Mouse (Mus musculus) gastrocnemius, adult 2 months (tissue): ENCODE data around the gene Lrr1. TPM values are rescaled to one million over a fixed set of nuclear protein-coding genes. Genes with fewer than 3 reads are reported as not detected.
A peak's percentile ranks its signal among the peaks of the same experiment; 100 is the strongest.

Source experiments
- DNase-seq: peaks from one replicate; pipeline ENCODE4 v3.0.0; 2022
- H3K27ac ChIP-seq: fragments of 200-600 bp; 2 replicates; pipeline ENCODE4 v1.8.1; 2022; ENCODE audit warnings: mild to moderate bottlenecking
- H3K4me3 ChIP-seq: fragments of 200-600 bp; 2 replicates; pipeline ENCODE4 v1.8.1; 2022; ENCODE audit warnings: mild to moderate bottlenecking, moderate library complexity
- CTCF ChIP-seq: fragments of 200-600 bp; IDR thresholded peaks from 2 replicates; pipeline ENCODE4 v1.8.1; 2022; ENCODE audit warnings: antibody characterized with exemption, mild to moderate bottlenecking, moderate library complexity
- intact Hi-C: fragments of 180-260 bp; cut with DNase I; formaldehyde crosslinking; loops from one replicate; pipeline ENCODE4 v1.15.1; 2025
- total RNA-seq, 2 experiments: library from RNA; stranded (reverse); gene quantifications; 2 replicates each; pipeline ENCODE4 v1.2.3; 2021

Gene Lrr1
- total RNA-seq, 2 experiments from 2014 or later = not detected

- intact Hi-C loops = no loop called here
- no peak for DNase-seq
- TF ChIP-seq CTCF = no peak
- Histone ChIP-seq H3K4me3 (no peak overlapping the region), H3K27ac (no peak overlapping the region)
Observed at GRCm38 (mm10) chr12:69171307-69171706, 2.7 kb downstream of the Lrr1 start.

- TF ChIP-seq CTCF = no peak
- intact Hi-C loops = no loop called here
- DNase-seq = no peak
- no peak overlapping the region for H3K4me3 ChIP-seq
- H3K27ac ChIP-seq = no peak overlapping the region
Observed at GRCm38 (mm10) chr12:69175975-69176374, 7.4 kb downstream of the Lrr1 start.

DNA sequence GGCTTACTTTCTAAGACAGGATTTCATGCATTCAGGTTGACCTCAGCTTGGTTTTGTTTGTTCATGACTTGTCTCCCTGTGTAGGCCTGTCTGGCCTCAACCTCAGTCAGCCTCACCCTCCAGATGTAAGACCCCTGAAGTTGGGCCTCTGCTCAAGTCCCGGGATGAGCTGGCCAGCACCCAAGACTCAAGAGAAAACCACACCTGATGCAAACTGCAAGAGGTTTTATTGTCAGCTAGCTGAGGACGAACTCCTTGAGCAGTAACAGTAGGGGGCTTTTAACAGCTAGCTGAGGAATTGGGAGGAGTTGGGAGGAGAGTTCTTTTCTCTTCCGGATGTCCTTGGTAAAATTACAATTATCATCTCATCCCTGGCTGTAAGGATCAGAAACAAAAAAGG, 8.9 kb downstream of the Lrr1 start:
- intact Hi-C loops = no loop called here
- Histone ChIP-seq H3K4me3 (no peak overlapping the region), H3K27ac (no peak overlapping the region)
- no peak for DNase-seq
- no peak for TF ChIP-seq CTCF

DNA sequence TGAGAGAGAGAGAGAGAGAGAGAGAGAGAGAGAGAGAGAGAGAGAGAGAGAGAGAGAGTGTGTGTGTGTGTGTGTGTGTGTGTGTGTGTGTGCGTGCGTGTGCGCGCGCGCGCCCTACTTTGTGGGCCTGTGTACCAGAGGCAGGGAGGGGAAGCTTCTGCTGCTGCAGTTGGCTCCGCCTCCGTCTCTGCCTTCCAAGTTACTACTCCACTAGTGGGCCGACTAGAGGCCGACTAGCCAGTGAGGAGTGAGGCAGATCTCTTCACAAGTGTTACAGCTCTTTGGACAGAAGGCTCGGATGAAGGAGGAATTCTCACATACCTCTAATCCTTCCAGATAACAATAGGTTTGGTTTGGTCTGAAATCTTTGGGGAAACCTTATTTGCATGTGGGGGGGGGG, 10.8 kb downstream of the Lrr1 start:
- no peak overlapping the region for H3K27ac ChIP-seq
- DNase-seq = no peak
- no peak for TF ChIP-seq CTCF
- H3K4me3 ChIP-seq = no peak overlapping the region
- intact Hi-C loops = no loop called here

DNA sequence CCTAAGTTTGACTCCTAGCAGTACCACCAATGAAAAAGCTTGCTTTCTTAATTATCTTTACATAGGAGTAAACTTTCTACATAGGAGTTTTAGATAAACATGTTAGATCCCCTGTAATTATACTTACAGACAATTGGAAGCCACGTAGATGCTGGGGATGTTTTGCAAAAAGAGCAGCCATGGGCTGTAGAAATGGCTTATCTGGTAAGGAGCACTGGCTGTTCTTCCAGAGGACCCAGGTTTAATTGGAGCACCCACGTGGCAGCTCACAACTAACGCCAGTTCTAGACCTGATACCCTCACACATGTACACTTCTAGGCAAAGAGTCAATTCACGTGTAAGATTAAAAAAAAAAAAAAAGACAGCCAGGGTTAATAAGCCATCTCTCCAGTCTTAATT, 13.2 kb downstream of the Lrr1 start:
- H3K4me3 ChIP-seq = no peak overlapping the region
- DNase-seq = no peak
- intact Hi-C loops = no loop called here
- H3K27ac ChIP-seq = no peak overlapping the region
- TF ChIP-seq CTCF = no peak

DNA sequence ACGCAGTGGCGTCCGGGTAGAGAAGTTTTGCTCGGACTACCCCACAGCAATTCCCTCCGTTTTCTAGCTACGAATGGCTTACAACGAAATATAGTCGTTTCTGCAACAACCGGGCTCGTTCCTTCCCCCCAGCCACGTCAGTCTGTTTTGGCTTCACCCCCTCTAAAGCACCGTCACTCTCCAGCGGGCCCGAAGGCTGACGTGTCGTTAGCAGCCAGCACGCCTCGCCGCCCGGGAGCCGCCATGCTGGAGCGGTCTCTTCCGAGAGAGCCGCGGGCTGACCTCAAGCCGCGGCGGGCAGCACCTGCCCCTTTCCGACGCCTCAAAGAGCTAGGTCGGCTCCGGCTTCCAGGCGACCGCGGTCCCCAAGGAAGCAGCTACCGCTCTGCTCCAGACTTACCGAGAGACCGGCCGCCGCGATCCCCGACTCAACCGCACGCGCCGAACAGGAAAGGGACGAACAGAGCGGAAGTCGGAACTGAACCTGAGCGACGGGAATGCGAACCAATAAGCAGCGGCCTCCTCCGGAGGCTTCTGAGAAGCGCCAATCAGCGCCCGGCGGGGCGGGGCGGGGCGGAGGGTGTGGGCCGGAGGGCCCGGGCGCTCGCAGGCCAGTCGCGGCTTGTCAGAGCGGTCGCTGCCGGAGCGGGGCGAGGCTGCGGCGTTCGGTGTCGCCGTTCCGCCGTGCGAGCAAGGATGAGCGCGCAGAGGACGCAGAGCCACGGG, 15.1 kb downstream of the Lrr1 start, which contains the start of the genes Rpl36al and Mgat2:
Gene Rpl36al (minus strand): TSS at position 501 of the 726 bp plus-strand sequence.
Gene Mgat2 (plus strand): TSS at position 575 of the 726 bp plus-strand sequence.
- peak within 1 kb of the TSS; percentile 95 for H3K27ac ChIP-seq
- peak within 1 kb of the TSS; percentile 99 for H3K4me3 ChIP-seq
- peak; percentile 99 for DNase-seq
- no peak for TF ChIP-seq CTCF
- intact Hi-C loops = no loop called here

DNA sequence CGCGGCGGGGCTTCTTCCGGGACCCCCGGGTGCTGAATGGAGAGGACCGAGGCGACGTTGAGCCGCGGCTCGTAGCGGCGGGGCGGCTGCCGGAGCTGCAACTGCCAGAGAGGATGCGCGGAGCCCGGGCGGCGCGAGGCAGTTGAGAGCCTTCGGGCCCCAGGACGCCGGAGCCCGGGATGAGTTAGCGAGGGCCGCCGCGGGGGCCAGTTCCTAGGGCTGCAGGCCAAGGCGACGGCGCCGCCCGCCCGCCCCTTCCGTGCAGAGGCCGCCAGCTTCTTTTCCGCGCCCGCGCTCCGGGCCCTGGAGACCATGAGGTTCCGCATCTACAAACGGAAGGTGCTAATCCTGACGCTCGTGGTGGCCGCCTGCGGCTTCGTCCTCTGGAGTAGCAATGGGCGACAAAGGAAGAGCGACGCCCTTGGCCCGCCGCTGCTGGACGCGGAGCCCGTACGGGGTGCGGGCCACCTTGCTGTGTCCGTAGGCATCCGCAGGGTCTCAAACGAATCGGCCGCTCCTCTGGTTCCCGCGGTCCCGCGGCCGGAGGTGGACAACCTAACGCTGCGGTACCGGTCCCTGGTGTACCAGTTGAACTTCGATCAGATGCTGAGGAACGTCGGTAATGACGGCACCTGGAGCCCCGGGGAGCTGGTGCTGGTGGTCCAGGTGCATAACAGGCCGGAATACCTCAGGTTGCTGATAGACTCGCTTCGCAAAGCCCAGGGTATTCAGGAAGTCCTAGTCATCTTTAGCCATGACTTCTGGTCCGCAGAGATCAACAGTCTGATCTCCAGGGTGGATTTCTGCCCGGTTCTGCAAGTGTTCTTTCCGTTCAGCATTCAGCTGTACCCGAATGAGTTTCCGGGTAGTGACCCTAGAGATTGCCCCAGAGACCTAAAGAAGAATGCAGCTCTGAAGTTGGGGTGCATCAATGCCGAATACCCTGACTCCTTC, 16.0 kb downstream of the Lrr1 start:
- Histone ChIP-seq H3K27ac (peak overlapping the region; percentile 95), H3K4me3 (peak overlapping the region; percentile 99)
- intact Hi-C loops = no loop called here
- peak; percentile 75 for DNase-seq
- no peak for TF ChIP-seq CTCF

DNA sequence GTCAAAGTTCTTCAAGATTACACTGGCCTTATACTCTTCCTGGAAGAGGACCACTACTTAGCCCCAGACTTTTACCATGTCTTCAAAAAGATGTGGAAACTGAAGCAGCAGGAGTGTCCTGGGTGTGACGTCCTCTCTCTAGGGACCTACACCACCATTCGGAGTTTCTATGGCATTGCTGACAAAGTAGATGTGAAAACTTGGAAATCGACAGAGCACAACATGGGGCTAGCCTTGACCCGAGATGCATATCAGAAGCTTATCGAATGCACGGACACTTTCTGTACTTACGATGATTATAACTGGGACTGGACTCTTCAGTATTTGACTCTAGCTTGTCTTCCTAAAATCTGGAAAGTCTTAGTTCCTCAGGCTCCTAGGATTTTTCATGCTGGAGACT, 16.8 kb downstream of the Lrr1 start:
- TF ChIP-seq CTCF = no peak
- peak overlapping the region; percentile 95; the same call in 1 of the 2 replicates for H3K27ac ChIP-seq
- intact Hi-C loops = no loop called here
- no peak for DNase-seq
- H3K4me3 ChIP-seq = peak overlapping the region; percentile 99

DNA sequence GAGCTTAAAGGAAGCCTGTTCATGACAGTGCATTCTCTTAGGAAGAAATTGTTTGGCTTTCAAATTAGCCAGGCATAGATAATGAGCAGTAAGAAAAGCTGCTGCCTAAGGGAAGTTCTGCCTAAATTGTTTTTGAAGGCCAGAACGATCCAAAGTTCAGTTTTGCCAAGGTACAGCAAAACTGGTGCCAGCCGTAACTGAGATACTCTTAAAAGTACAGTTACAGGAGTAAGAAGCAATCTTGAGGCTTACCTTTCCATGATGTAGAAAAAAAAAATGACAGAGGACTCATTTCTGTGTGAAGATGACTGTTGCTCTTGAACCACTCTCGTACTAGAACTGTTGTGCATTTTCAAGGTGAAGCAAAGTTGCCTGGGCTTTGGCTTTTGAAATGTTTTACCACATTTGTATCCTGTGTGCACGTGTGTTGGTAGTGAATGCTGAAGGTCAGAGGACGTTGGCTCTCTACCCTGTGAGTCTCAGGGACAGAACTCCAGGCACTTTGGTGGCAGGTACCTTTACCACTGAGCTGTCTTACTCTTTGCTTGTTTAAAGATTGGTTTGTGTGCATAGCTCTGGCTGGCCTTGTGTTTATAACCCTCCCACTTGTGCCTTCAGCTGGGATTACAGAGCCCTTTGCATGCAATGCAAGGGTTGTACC, 18.3 kb downstream of the Lrr1 start:
- Histone ChIP-seq H3K27ac (no peak overlapping the region), H3K4me3 (no peak overlapping the region)
- no peak for TF ChIP-seq CTCF
- no peak for DNase-seq
- intact Hi-C loops = no loop called here

GRCm38 (mm10) chr12:69190074-69190473, 21.5 kb downstream of the Lrr1 start:
- no peak for TF ChIP-seq CTCF
- H3K4me3 ChIP-seq = no peak overlapping the region
- intact Hi-C loops = loop anchor here (10.0 kb wide), 1 partner anchor 385 kb away; no protein-coding TSS in a partner anchor
- H3K27ac ChIP-seq = no peak overlapping the region
- no peak for DNase-seq

- Histone ChIP-seq H3K27ac (no peak overlapping the region), H3K4me3 (no peak overlapping the region)
- DNase-seq = no peak
- intact Hi-C loops = loop anchor here (10.0 kb wide), 1 partner anchor 384 kb away; no protein-coding TSS in a partner anchor
- TF ChIP-seq CTCF = peak; percentile 65
Observed at GRCm38 (mm10) chr12:69190522-69190921, 21.9 kb downstream of the Lrr1 start.

- DNase-seq = no peak
- intact Hi-C loops = loop anchor here (10.0 kb wide), 1 partner anchor 383 kb away; no protein-coding TSS in a partner anchor
- TF ChIP-seq CTCF = no peak
- Histone ChIP-seq H3K27ac (no peak overlapping the region), H3K4me3 (no peak overlapping the region)
Observed at GRCm38 (mm10) chr12:69191396-69191795, 22.8 kb downstream of the Lrr1 start.
